14 mouse cellular contexts compared by ENCODE assay signal in genomic region chr11:80315743-80316639, GRCm38 (mm10). TPM values are rescaled to one million over a fixed set of nuclear protein-coding genes. Genes with fewer than 3 reads are reported as not detected.
DNase-seq lines count a peak whose midpoint lies in the region; ATAC-seq and TF ChIP-seq lines count a peak whose summit lies in the region.
"Had no signal": no experiment of that assay in that cellular context is flagged by ENCODE, and none has a peak within 500 bp of the region (broad histone marks: within the 10 kb centered on the region; RNA-seq: fewer than 3 reads in every experiment).

No protein-coding gene starts in this region.

- H3K4me1 ChIP-seq in cerebellum, adult 2 months (ENCODE audit: control insufficient read depth, insufficient read depth, low read length), result peaks cover 12% of the 10 kb centered on the region
- H3K4me1 ChIP-seq in forebrain, postnatal 0 days (ENCODE audit: insufficient read depth), result no peaks in the 10 kb centered on the region
- peaks cover 49% of the 10 kb centered on the region for H3K4me1 ChIP-seq in midbrain, embryonic 14.5 days (ENCODE audit: control insufficient read depth, insufficient read depth, low read length)
- no peaks in the 10 kb centered on the region for H3K4me1 ChIP-seq in kidney, embryonic 16.5 days (ENCODE audit: insufficient read depth, low read length)
- H3K4me1 ChIP-seq: lung, embryonic 15.5 days had no signal

- H3K9ac ChIP-seq in forebrain, postnatal 0 days, result no peak overlapping the region
- H3K9ac ChIP-seq in midbrain, embryonic 14.5 days (replicated peaks; ENCODE audit: low read length), result no peak overlapping the region
- H3K9ac ChIP-seq in kidney, embryonic 16.5 days (replicated peaks; ENCODE audit: low read length), result no peak overlapping the region
- H3K9ac ChIP-seq: lung, embryonic 15.5 days had no signal

- peak; percentile 82 for ATAC-seq in forebrain, postnatal 0 days
- ATAC-seq in midbrain, embryonic 14.5 days (ENCODE audit: low FRiP score, low TSS enrichment), result peak; percentile 84
- ATAC-seq in kidney, embryonic 16.5 days (ENCODE audit: low FRiP score, low TSS enrichment), result no peak
- no peak for ATAC-seq in frontal cortex, adult (ENCODE audit: low TSS enrichment)

- 36% methylated on average over 10 of the region's 10 CpGs for WGBS in cerebellum, adult 2 months
- 23% methylated on average over 10 of the region's 10 CpGs for WGBS in forebrain, postnatal 0 days
- 27% methylated on average over 10 of the region's 10 CpGs for WGBS in midbrain, embryonic 14.5 days
- WGBS in kidney, embryonic 16.5 days, result 71% methylated on average over 10 of the region's 10 CpGs

- no peak overlapping the region for H3K27ac ChIP-seq in cerebellum, adult 2 months (ENCODE audit: insufficient read depth, low read length)
- peak overlapping the region; percentile 54 for H3K27ac ChIP-seq in forebrain, postnatal 0 days (ENCODE audit: low read depth, low read length)
- H3K27ac ChIP-seq in midbrain, embryonic 14.5 days (replicated peaks; ENCODE audit: low read depth, low read length), result peak overlapping the region; percentile 79
- no peak overlapping the region for H3K27ac ChIP-seq in kidney, embryonic 16.5 days (ENCODE audit: low read length)
- H3K27ac ChIP-seq: limb, embryonic 10.5 days; lung, embryonic 15.5 days had no signal

- H3K36me3 ChIP-seq in forebrain, postnatal 0 days (ENCODE audit: insufficient read depth), result no peaks in the 10 kb centered on the region
- H3K36me3 ChIP-seq in midbrain, embryonic 14.5 days (ENCODE audit: control insufficient read depth, insufficient read depth, low read length), result no peaks in the 10 kb centered on the region
- H3K36me3 ChIP-seq in kidney, embryonic 16.5 days (ENCODE audit: insufficient read depth, low read length), result no peaks in the 10 kb centered on the region
- H3K36me3 ChIP-seq: limb, embryonic 10.5 days; lung, embryonic 15.5 days had no signal

- H3K4me3 ChIP-seq in cerebellum, adult 2 months (replicated peaks; ENCODE audit: insufficient read depth, low read depth, low read length), result no peak overlapping the region
- H3K4me3 ChIP-seq in forebrain, postnatal 0 days (ENCODE audit: low read depth, low read length), result no peak overlapping the region
- no peak overlapping the region for H3K4me3 ChIP-seq in midbrain, embryonic 14.5 days (replicated peaks; ENCODE audit: low read depth, low read length)
- no peak overlapping the region for H3K4me3 ChIP-seq in kidney, embryonic 16.5 days (ENCODE audit: low read length)
- H3K4me3 ChIP-seq: limb, embryonic 10.5 days; lung, embryonic 15.5 days; myocyte had no signal

- no peaks in the 10 kb centered on the region for H3K9me3 ChIP-seq in forebrain, postnatal 0 days (ENCODE audit: low read length)
- H3K9me3 ChIP-seq in midbrain, embryonic 14.5 days (ENCODE audit: control insufficient read depth, low read length), result no peaks in the 10 kb centered on the region
- H3K9me3 ChIP-seq in kidney, embryonic 16.5 days (ENCODE audit: low read length), result no peaks in the 10 kb centered on the region
- H3K9me3 ChIP-seq: limb, embryonic 10.5 days; lung, embryonic 15.5 days had no signal

- H3K4me2 ChIP-seq in forebrain, postnatal 0 days (ENCODE audit: low read depth), result no peak overlapping the region
- no peak overlapping the region for H3K4me2 ChIP-seq in midbrain, embryonic 14.5 days (ENCODE audit: low read length)
- no peak overlapping the region for H3K4me2 ChIP-seq in kidney, embryonic 16.5 days (replicated peaks; ENCODE audit: low read depth, low read length)
- H3K4me2 ChIP-seq: lung, embryonic 15.5 days had no signal

- intact Hi-C loops in left cerebral cortex, postnatal 25 days (cut with DNase I), result no loop called here

- TF ChIP-seq CTCF in cerebellum, adult 2 months (IDR thresholded peaks at IDR 0.05; ENCODE audit: borderline replicate concordance, insufficient read depth, low read depth, low read length), result no peak
- no peak for TF ChIP-seq CTCF in forebrain, postnatal 0 days (IDR thresholded peaks at IDR 0.05; ENCODE audit: low read depth)

- H3K27me3 ChIP-seq in cerebellum, adult 2 months (ENCODE audit: control insufficient read depth, insufficient read depth, low read length), result no peaks in the 10 kb centered on the region
- no peaks in the 10 kb centered on the region for H3K27me3 ChIP-seq in forebrain, postnatal 0 days (ENCODE audit: insufficient read depth, low read length)
- H3K27me3 ChIP-seq in midbrain, embryonic 14.5 days (ENCODE audit: control insufficient read depth, insufficient read depth, low read length), result no peaks in the 10 kb centered on the region
- H3K27me3 ChIP-seq in kidney, embryonic 16.5 days (ENCODE audit: insufficient read depth, low read length), result no peaks in the 10 kb centered on the region
- H3K27me3 ChIP-seq: lung, embryonic 15.5 days had no signal

- TF ChIP-seq POLR2A in cerebellum, adult 2 months (IDR thresholded peaks at IDR 0.05; ENCODE audit: borderline replicate concordance, insufficient read depth, low read length), result no peak

- peak; percentile 48 to 53 for DNase-seq in cerebellum, adult 2 months
- peak; percentile 55 to 71 for DNase-seq in cerebellum, postnatal 25 days
- DNase-seq in forebrain, postnatal 0 days, result peak; percentile 66
- DNase-seq in midbrain, embryonic 14.5 days, result peak; percentile 85
- no peak for DNase-seq in Muller cell, postnatal 12 days (ENCODE audit: inconsistent ontology term)
- DNase-seq in left cerebral cortex, postnatal 25 days (ENCODE audit: low spot score in 2 of 2), result no peak
- DNase-seq: heart, postnatal 36 days; kidney, postnatal 4 days; right cerebral cortex, postnatal 25 days had no signal

RNA-seq across cellular contexts. Expression of gene Rhbdl3, which starts 15.3 kb away (rescaled TPM):
- polyA plus RNA-seq in cerebellum, adult 2 months (2012; rRNA removed), result 9.6 and 12.6 TPM in 2 replicates
- 3.8 and 6.7 TPM in 2 replicates for total RNA-seq in forebrain, postnatal 0 days (2014; rRNA removed)
- polyA plus RNA-seq in forebrain, postnatal 0 days (2015; fragmentation: Nextera tagmentation; extraction: Ambion mirVana), result 2.5 and 2.8 TPM in 2 replicates
- 7.3 and 12.2 TPM in 2 replicates for polyA plus RNA-seq in midbrain, embryonic 14.5 days (2014; fragmentation: Nextera tagmentation; extraction: Ambion mirVana)
- polyA plus RNA-seq in kidney, embryonic 16.5 days (2015; fragmentation: Nextera tagmentation; extraction: Ambion mirVana), result 2.4 TPM in 2 replicates
- total RNA-seq in left cerebral cortex, postnatal 25 days (2021), result 10 to 100 TPM; 28.5 to 29.7 TPM

Comparison
In these comparisons a context has a peak if more than half of its experiments do, and no peak if none do; other contexts are left out.
1. DNase-seq: peak in cerebellum, adult 2 months (2 of 2), cerebellum, postnatal 25 days (2 of 2), forebrain, postnatal 0 days (single experiment) and midbrain, embryonic 14.5 days (single experiment); none in Muller cell, postnatal 12 days (single experiment) and left cerebral cortex, postnatal 25 days (0 of 2).
2. H3K27ac ChIP-seq: peak in forebrain, postnatal 0 days (single experiment) and midbrain, embryonic 14.5 days (single experiment); none in cerebellum, adult 2 months (single experiment) and kidney, embryonic 16.5 days (single experiment).
3. ATAC-seq: peak in forebrain, postnatal 0 days (single experiment) and midbrain, embryonic 14.5 days (single experiment); none in kidney, embryonic 16.5 days (single experiment) and frontal cortex, adult (single experiment).